Mouse (Mus musculus): ENCODE results near the gene Pusl1.

GRCm38 (mm10) chr4:155851951-155852411 lies 39.6 kb downstream of the Pusl1 start:
- TF ChIP-seq CTCF (IDR thresholded peaks at IDR 0.05; ENCODE audit: extremely low read depth, insufficient read length, insufficient replicate concordance, low read depth, low read length), result no peak
- no peak for TF ChIP-seq POLR2A (IDR thresholded peaks at IDR 0.05; ENCODE audit: low read depth, low read length)

All from small intestine, adult 2 months (tissue).